Mouse (Mus musculus) CH12F3 (cell line): ENCODE measurements around the gene Txnip.
"Not testable (repeated sequence)": the region's sequence is repeated elsewhere in the genome, so short reads cannot be mapped to it uniquely, and the experiment has no call there.

ENCODE experiments used
- in situ Hi-C: fragments of 300-500 bp; cut with MboI; formaldehyde crosslinking; loops from 2 replicates; pipeline ENCODE4 v1.14.3; 2020; ENCODE audit warnings: low sequenced_read_pairs

The Txnip gene

DNA sequence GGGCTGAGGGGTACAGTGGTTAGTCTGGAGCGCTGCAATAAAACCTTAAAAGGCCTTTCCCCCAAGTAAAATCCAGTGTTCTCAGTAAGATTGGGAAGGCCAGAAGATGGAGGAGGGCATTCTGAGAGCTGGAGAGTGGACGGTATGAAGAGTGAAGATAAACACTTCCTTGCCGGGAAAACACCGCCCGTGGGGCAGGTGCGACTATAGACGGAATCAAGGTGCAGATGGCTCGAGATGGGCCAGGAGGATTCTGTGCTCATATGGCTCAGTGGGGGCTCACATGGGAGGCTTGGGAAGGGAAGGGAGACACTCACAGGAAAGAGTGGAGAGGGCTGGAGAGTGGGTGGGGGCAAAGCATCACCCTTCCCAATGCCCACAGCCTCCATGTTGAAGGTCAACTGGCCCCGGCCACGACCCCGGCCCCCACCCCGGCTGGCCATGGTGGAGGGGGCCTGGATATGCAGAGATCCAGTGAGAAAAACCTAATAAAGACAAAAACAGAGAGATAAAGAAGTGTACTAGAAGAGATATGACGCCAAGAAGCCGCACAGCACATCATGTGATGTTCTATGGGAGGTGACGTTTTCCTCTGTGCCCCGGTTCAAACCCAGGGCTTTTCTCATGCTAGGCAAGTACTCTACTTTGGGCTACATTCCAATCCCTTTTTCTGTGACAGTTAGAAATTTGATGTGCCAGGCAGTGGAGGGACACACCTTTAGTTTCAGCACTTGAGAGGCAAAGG is 24.2 kb downstream of the Txnip start:
- in situ Hi-C loops: loop anchor here (5.0 kb wide), 1 partner anchor 35 kb away; no protein-coding TSS in a partner anchor

DNA sequence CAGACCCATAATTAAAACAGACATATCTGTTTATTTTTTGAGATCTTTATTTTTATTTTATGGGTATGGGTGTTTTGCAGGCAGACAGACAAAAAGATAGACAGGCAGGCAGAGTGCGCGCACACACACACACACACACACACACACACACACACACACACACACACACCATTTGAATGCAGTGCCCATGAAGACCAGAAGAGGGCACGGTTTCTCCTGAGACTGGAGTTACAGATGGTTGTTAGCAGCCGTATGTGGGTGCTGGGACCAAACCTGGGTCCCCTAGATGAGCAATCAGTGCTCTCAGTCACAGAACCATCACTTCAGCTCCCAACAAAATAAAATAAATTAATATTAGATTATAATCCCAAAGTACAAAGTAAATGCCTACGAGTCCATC is 25.6 kb downstream of the Txnip start:
- in situ Hi-C loops: loop anchor here (5.0 kb wide), 1 partner anchor 36 kb away; no protein-coding TSS in a partner anchor

DNA sequence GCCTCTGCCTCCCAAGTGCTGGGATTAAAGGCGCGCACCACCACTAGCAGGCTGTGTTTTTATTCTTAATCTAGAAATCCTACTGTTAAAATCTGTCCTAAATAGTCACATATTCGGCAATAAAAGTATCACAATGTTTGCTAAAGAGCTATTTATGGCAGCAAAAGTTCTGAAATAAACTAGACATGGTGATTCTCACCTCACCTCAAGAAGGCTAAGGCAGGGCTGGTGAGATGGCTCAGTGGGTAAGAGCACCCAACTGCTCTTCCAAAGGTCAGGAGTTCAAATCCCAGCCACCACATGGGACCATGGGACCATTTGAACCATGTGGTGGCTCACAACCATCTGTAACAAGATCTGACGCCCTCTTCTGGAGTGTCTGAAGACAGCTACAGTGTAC is 32.9 kb downstream of the Txnip start:
- in situ Hi-C loops: no loop called here

DNA sequence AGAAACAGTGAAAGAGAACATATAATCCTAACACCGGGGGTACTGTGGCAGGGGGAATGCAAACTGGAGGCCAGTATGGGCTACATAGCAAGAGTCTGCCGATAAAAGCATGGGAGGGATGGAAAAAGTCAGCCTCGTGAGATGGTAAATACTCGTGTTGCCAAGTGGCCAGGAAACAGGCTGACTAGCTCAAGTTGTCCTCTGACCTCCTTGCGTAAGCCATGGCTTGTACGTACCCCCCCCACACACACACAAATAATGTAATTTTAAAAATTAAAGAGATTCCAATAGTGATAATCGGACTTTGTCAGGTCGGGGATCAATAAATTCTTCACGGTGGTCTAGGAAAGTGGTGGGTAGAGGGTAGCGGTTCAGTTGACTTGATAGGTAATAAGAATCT is 35.6 kb downstream of the Txnip start:
- in situ Hi-C loops: no loop called here

DNA sequence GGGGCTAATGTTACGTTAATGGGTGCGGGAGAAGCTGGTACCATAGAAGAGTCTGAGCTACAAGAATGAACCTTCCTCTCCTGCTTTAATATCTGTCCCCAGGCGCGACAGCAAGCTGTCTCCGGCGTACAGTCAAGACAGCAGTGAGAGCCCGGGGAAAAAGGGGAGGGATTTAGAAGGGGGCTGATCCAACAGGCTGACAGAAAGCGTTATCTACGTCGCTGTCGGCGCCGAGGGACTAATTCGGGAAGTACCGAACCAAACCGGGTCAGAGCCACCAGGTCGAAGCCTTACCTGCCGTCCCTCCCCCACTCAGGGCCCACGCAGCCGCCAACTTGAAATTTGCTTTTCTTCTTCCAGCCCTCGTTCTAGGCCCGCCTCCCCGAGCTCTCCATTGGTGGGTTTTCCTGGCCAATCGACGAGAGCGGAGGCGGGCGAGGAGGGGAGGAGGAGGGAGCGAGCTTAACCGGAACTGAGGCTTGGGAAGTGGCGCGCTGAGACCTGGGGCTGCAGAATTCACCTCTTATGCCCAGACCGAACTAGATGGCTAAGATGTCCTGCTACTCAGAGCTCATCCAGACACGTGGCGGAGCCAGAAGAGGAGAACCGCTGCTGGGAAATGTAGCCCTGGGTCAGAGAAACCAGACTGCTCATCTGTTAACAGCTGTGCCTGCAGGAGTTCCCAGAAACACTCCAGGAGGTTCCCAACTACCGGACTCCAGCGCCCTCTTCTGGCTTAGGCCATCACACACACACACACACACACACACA is 36.2 kb downstream of the Txnip start, which contains the start of gene Polr3gl:
Polr3gl (minus strand) TSS at position 392 of the 771 bp plus-strand sequence.
- in situ Hi-C loops: no loop called here

DNA sequence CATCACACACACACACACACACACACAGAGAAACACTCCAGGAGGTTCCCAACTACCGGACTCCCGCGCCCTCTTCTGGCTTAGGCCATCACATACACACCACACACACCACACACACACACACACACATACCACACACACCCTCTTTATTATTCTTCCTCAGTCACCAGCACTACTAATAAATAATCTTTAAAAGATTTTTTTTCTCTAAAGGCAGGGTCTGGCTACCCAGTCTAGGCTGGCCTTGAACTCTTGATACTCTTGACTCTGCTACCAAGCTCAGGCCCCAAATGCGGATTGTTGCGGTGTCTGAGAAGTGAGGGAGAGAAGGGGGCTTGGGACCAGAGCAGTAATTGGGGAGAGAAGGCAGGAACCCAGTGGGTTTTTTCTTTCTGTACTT is 37.1 kb downstream of the Txnip start:
- in situ Hi-C loops: no loop called here

DNA sequence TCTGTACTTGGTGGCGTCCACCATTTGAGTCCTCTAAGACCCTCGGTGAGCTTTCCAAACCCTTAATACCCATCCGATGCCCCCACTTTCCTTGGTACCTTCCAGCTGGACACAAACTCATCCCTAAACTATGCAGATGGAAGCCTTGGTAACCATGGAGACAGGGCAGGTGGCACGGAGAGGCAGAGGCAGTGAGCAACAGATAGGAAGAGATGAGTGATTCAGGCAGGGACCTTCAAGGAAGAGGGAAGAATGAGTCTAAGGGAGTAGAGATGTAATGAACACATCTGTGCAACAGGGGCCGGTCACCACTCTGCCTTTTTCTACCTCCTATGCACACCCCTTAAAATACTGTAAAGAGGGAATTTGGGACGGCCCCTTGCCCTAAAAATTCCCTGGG is 37.9 kb downstream of the Txnip start:
- in situ Hi-C loops: no loop called here

DNA sequence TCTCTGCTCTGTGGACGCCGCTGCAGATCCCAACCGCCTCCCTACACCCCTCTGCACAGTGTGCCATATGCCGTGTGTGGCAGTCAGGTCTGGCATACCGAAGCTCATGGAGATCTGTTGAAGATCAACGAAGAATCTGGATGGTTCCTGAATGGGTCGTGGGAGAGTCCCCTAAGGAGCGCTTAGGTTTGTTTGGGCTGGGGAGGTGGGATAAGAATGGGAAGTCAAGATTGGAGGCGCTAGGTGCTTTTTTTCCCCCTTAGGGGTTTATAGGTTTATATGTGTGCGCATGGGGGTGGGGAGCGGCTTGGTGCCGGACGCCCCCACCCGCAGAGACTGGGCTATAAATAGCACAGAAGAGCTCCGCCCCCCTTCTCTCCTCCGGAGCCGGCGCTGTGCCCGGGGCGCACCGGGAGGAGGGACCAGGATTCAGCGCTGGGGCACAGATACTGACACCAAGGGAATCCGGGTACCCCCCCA is 38.5 kb downstream of the Txnip start, which contains the start of gene Ankrd34a:
Ankrd34a (plus strand) TSS at position 409 of the 480 bp plus-strand sequence.
- in situ Hi-C loops: no loop called here

DNA sequence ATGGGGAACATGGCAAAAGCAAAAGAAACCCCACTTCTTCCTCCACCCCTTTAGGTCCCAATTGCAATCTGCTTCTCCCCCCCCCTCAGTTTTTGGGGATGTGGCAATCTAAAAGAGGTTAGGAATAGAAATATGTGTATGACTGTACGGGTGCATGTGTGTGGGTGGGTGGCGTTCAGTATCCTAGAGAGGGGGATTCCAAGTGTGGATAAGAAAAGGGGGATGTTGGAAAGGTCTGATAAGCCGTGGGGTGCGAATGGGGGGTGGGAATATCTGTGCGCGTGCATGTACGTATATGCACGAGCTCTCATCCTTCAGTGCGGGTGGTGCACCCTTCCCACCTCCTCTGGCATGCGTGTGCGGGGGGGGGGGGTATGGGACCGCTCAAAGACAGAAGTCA is 39.1 kb downstream of the Txnip start:
- in situ Hi-C loops: no loop called here

DNA sequence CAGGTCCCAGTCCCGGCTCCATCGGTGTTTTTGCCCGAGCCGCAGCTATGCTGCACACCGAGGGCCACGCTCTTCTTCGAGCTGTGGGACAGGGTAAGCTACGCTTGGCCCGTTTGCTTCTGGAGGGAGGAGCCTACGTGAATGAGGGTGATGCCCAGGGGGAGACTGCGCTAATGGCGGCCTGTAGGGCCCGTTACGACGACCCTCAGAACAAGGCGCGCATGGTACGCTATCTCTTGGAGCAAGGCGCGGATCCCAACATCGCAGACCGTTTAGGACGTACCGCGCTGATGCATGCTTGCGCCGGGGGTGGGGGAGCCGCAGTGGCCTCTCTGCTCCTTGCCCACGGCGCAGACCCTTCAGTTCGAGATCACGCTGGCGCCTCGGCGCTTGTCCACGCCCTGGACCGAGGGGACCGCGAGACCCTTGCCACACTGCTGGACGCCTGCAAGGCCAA is 39.7 kb downstream of the Txnip start:
- in situ Hi-C loops: no loop called here

DNA sequence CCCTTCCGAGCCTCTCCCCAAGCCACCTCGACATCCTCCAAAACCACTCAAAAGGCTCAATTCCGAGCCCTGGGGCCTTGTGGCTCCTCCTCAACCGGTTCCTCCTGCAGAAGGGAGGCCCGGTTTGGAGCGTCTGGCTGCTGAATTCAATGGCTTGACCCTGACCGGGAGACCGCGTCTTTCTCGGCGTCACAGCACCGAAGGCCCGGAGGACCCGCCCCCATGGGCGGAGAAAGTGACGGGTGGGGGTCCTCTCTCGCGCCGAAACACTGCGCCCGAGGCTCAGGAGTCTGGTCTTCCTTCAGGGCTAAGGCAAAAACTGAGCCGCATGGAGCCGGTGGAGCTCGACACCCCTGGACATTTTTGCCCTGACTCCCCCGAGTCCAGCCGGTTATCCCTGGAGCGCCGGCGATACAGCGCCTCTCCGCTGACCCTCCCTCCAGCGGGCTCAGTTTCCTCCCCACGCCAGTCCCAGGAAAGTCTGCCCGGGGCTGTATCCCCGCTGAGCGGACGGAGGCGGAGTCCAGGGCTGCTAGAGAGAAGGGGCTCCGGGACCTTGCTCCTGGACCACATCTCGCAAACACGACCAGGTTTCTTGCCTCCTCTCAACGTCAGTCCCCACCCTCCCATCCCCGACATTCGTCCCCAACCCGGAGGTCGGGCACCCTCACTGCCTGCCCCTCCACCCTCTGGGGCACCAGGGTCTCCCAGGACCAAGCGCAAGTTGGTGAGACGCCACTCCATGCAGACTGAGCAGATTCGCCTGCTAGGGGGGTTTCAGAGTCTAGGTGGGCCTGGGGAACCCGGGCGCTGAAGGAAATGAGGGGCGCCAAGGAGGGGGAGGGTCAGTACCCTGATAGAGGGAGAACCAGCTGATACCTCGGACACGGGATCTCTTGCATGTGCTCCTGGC is 40.7 kb downstream of the Txnip start:
- in situ Hi-C loops: no loop called here

DNA sequence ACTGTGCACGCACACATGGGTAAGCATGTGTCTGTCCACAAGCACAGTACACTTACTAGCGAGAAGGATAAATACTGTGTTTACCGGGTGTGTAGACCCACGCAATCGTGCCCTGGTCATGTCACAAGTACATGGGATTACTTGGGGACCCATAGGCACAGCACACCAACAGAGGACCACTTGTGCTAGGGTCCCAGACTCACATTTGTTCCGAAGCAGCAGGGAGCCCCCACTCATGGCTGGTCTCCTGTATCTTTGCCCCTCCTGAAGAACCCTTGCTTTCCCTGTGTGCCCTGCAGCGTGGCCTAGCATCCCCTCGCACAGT is 41.3 kb downstream of the Txnip start:
- in situ Hi-C loops: no loop called here

DNA sequence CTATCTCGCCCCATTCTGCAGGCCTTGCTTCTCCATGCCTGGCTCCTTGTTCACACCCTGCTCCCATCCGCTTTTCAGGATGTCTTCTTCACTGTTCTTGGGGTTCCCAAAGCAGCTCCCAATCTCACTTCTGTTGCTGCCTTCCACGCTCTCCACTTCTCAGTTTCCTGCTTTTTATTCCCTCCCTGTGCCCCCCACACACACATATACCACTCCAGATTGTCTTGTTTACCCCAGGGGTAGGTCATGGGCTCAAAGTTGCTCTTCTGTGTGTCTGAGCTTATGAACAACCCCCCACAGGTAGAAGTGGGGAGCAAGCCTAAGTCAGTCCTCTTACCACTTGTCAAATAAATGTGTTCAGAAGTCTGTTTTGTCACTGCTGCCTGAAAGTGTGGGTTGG is 41.7 kb downstream of the Txnip start:
- in situ Hi-C loops: no loop called here

DNA sequence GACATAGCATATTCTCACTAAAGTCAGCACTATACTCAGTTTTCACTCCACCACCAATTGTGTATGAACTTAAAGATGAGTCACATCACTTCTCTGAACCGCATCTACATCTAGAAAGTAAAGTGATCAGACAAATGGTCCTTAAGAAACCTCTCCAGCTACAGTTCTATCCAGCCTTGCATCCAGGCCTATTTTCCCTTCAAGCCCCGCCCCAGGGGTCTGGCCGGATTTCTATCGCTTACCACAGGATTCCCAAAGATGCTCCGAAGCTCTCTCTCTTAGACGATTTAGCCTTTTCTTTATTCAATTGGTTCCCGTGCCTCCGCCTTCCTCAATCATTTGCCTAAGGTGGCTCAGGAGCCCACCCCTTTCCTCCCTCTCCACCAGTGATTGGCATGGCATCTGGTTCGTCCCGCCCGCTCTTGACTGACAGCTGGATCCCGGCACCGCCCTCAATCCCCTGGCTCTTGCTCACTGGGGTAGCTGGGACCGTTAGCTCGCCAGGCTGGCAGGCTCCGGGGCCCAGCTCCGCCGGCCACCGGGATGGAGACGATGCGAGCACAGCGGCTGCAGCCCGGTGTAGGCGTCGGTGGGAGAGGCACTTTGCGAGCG is 43.0 kb downstream of the Txnip start, which contains the start of gene Lix1l:
Lix1l (plus strand) TSS at position 511 of the 612 bp plus-strand sequence.
- in situ Hi-C loops: no loop called here

DNA sequence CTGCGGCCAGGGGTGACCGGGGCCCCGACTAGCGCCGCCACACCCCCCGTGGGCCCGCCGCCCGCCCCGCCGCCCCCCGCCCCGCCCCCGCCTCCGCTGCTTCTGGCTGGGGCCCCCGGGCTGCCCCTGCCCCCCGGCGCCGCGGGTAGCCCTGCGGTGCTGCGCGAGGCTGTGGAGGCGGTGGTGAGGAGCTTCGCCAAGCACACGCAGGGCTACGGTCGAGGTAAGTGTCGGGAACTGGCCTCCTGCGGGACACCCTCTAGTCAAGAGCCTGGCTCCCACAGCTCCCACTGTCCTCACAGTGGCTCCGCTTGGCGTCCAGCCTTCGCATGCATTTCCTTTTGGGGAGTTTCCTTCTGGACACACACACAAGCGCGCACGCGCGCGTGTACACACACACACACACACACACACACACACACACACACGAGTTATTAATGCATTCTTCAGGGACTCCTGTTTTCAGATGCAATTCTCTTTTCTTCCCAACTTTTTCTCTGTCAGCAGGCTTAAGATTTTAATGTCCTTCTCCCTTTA is 43.6 kb downstream of the Txnip start:
- in situ Hi-C loops: no loop called here

DNA sequence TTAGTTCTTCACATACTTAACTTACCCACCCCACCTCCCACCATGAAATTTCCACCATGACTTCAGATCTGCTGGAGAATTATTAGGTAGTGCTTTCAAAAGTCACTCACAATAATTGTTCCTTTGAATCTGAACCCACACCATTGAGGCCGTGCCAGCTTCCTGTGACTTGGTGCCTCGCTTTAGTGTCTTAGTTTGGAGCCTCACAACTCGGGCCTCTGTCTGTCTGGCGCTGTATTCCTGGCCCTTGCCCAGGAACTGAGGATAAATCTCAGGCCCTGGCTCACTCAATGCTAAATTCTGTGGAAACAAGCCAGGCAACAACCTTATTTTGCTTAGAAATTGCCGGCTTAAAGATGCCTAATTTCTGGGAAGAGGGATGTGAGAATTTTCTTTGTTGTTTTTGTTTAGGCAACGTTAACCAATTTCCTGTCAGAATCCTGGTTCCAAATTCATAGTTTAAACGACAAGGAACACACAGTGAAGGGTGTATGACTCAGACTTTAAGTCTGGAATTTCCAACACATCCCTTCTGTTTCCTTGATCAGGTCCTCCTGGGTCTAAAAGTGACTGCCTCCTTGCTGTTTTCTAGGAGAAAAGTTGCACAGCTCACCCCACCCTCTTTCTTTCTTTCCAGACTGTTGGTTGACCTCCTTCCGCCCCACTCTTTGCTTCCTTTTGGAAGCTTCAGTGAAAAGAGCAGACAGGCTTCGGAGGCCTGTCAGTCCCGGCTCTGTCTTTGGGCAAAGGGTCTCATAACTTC is 44.4 kb downstream of the Txnip start:
- in situ Hi-C loops: no loop called here

DNA sequence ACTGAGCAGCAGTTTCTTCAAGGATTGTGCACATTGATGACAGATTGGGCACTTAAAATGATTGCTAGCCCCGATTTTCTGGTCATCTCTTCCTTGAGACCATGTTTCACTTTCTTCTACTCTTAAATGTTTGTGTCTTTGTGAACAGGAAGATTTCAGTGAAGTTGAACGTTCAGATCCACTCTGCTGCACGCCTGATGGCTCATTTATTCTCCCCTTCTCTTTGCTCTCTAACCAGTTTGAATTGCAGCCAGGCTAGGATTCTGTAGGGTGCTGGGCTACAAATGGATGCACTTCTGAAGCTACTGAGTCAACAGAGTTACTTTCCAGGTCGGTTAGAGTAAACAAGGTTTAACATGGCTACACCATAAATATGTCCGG is 44.9 kb downstream of the Txnip start:
- in situ Hi-C loops: no loop called here

DNA sequence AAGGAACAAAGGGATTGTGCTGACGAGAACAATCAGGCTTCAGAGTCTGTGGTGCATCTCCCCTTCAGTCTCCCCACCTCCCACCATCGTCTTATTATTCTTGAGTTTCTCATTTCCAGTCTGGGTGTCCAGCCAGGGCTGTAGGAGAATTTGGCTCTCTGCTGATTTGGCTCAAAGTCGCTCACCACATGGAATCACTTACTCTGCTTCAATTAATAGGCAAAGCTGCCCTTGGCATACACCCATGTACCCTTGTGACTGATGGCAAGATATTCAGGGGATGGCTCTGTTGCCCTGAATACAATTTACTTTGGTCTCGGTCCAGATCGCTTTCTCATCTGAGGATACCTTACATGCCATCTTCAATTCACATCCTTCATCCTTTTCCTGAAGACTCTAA is 45.6 kb downstream of the Txnip start:
- in situ Hi-C loops: no loop called here

DNA sequence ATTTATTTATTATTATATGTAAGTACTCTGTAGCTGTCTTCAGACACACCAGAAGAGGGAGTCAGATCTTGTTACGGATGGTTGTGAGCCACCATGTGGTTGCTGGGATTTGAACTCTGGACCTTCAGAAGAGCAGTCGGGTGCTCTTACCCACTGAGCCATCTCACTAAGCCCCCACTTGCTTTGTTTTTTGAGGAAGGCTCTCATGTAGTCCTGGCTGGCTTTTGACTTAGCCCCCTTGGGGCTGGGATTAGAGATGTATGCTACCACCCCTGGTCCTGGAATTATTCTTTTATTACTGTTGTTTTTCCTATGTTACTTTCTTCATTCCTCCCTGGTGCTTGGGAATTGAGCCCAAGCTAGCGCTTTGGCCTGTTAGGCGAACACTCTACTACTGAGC is 48.2 kb downstream of the Txnip start:
- in situ Hi-C loops: not testable (repeated sequence)
